Mouse (Mus musculus) splenic B cell, adult 2 months (primary cell): ENCODE measurements around the gene 4930447C04Rik.

ENCODE experiments used
- DNase-seq: peaks from one replicate; pipeline ENCODE4 v3.0.0-alpha.2; 2011; ENCODE audit warnings: low read depth, low spot score
- H3K27me3 ChIP-seq: 2 replicates; pipeline ENCODE4 v1.6.1; 2012; ENCODE audit warnings: mild to moderate bottlenecking, low read length, moderate library complexity, mixed read lengths; ENCODE audit not compliant: control insufficient read depth, poor library complexity, insufficient read depth, severe bottlenecking
- H3K36me3 ChIP-seq: 2 replicates; pipeline ENCODE4 v1.6.1; 2012; ENCODE audit warnings: mild to moderate bottlenecking, low read length, moderate library complexity, mixed read lengths; ENCODE audit not compliant: control insufficient read depth, poor library complexity, insufficient read depth, severe bottlenecking

Gene 4930447C04Rik

DNA sequence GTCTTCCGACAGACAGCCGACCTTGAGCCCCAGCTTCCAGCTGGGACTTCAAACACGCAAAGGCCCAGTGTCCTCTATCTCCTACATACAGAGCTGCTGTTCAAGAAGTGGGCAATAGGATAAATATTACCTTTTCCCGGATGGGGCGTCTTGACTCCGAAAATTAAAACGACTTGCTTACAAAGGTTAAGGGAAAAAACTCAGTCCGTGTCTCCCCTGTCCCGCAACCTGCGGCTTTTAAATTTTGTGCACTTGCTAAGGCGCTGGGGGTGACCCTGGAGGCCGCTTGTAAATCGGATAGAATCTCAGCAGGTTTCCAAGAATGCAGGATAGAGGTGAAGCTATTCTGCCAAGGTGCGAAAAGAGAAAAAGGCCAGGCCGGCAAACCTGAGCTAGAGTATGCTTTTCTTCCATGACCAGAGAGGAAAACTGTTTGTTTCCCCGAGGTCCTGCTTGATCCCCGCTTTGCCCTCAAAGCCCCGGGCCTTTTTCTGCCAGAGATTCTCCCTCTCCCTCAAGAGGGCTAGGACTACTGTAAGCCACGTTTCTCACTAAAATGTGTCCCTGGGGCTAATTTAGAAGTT lies 2.9 kb downstream of the 4930447C04Rik start:
- H3K27me3 ChIP-seq, result no peaks in the 10 kb centered on the region; the same call in 1 of the 2 replicates
- no peaks in the 10 kb centered on the region for H3K36me3 ChIP-seq
- DNase-seq, result no peak

DNA sequence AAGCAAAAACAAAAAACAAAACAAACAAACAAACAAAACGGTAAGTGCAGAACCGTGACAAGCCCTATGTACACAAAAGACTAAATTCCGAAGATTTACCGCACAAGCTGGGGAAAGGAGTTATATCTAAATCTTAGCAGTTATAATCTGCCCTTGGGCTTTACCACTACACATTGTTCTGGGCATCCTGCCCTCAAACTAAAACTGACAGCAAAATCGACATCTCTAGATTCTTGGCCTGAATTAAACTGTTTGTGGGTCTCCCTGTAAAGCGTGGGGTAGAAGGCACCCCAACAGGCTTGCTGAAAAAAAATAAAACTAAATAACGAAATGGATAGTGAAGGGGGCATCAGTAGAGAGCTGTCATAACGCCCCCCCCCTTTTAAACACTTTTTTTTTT lies 3.8 kb downstream of the 4930447C04Rik start:
- no peak for DNase-seq
- H3K36me3 ChIP-seq, result no peaks in the 10 kb centered on the region

DNA sequence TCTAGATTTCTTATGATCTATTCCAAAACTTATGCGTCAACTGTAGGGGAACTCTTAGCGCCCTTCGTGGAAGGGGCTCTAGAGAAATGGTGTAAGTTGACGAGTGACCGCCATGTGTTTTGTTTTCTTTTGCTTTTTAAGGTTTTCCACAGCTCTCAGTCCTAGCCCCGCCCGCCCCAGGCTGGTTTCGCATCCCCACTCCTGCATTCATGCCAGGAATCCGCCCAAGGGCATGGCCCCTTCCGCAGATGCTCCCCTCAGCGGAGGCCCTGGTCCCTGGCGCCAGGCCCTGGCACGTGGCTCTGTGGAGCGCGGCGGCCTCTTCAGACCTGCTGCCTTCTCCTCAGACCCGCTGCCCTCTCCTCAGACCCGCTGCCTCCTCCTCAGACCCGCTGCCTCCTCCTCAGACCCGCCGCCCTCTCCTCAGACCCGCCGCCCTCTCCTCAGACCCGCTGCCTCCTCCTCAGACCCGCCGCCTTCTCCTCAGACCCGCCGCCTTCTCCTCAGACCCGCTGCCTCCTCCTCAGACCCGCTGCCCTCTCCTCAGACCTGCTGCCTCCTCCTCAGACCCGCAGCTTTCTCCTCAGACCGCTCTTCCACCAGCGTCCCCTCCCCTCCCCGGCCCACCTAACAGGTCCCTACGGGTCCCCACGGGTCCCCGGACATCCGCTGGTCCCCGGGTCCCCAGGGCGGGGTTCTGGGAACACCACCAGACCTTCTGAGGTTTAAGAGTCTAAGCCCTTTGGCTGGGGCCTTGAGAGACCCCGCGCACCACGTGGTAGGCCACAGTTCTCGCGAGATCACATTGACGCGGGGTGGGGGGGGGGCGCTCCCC lies 23.2 kb downstream of the 4930447C04Rik start:
- no peaks in the 10 kb centered on the region for H3K27me3 ChIP-seq
- no peak for DNase-seq
- H3K36me3 ChIP-seq, result no peaks in the 10 kb centered on the region

More for the DNA sequence above, 3.8 kb downstream of the 4930447C04Rik start:
- H3K27me3 ChIP-seq, result no peaks in the 10 kb centered on the region; the same call in 1 of the 2 replicates

DNA sequence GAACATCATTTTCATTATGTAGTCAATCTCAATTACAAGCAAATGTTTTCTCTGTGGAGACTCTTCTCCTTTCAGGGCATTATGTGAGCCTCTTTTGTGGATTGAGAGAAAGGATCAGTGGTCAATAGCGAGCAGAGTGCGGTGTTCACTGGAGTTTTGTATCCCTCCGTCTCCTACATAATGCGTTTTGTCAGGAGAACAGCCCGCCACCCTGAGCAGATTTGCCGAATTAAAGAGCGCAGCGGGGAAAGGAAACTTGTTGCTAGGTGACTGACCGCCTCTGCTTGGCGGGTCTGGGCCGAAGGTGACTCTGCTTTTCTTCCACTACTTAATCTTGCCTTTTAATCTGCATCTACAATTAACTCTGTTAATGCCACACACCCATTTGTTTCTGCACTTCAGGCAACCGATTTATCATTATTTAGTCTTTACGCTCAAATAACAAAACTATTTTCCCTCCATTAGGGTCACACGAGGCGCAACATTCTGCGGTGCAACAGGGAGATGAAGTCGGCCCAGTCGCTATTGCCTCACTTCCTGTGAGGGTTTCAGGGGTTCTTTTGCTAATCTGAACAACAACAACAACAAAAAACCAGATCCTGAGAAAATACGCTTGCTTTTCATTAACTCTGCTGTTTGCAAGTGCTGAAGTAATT lies 86.1 kb downstream of the 4930447C04Rik start:
- Histone ChIP-seq H3K36me3 (no peaks in the 10 kb centered on the region), H3K27me3 (no peaks in the 10 kb centered on the region; the same call in 1 of the 2 replicates)
- DNase-seq, result no peak

DNA sequence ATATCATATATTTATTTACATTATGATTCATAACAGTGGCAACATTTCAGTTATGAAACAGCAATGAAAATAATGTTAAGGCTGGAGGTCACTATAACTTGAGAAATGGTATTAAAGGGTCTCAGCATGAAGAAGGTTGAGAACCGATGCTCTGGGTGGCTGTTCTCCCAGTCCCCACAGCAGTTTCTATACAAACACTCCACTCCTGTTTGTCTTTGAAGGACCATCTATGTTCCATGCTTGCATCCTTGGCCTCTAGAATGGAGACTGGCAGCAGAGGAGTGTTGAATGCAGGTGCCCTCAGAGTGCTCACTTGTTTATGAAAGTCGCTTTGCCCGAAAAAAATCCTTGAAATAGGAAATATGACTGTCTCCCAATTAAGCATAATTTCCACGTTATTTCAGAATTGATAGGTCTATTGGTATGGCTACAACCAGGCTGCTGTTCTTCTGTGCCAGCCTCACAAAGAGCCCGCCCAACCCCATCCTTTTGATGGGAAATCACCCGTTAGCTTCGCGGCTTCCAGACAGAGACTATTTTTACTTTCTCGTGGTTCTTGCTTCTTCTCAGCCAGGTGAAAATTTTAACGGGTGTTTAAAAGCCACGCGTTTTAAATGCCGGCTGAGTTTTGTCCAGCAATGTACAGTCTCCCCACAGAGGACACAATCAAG lies 87.0 kb downstream of the 4930447C04Rik start:
- H3K36me3 ChIP-seq, result no peaks in the 10 kb centered on the region
- DNase-seq, result no peak
- H3K27me3 ChIP-seq, result no peaks in the 10 kb centered on the region; the same call in 1 of the 2 replicates

DNA sequence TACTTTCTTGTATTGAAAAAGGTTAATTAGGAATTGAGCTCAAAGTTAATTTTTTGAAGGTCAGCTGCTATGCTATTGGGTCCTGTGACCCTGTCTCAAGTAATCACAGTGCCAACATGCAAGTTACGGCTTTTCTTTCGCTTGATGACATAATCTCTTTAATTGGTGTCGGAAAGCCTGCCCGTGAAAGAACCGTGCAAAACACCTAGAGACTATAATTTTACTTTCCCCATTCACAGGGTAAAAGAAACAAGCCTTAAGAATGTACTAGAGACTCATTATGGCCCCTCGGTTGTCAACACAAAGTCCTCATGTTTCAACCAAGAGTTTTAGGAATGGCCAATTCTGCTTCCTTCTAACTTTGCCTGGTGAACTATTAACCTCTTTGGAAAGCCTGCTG lies 88.3 kb downstream of the 4930447C04Rik start:
- Histone ChIP-seq H3K36me3 (no peaks in the 10 kb centered on the region), H3K27me3 (no peaks in the 10 kb centered on the region; the same call in 1 of the 2 replicates)
- no peak for DNase-seq

DNA sequence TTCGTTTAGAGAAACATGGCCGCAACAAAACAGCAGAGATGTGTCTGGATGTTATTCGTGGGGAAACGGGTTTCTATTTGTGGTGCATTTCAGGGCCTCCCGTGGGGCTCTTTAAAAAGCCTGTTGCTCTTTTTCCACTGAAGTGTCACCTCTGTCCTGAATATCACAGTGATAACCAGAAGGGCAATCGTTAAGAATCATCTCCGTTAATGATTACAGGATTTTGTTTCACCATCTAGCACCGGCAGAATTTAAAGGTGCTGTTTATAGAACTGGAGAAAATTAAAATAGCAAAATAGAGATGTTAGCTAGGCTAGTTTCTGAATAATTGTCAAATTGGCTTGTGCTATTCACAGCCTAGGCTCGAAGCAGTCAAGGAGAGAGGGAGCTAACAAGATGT lies 90.4 kb downstream of the 4930447C04Rik start:
- H3K36me3 ChIP-seq, result no peaks in the 10 kb centered on the region
- no peak for DNase-seq
- no peaks in the 10 kb centered on the region; the same call in 1 of the 2 replicates for H3K27me3 ChIP-seq

DNA sequence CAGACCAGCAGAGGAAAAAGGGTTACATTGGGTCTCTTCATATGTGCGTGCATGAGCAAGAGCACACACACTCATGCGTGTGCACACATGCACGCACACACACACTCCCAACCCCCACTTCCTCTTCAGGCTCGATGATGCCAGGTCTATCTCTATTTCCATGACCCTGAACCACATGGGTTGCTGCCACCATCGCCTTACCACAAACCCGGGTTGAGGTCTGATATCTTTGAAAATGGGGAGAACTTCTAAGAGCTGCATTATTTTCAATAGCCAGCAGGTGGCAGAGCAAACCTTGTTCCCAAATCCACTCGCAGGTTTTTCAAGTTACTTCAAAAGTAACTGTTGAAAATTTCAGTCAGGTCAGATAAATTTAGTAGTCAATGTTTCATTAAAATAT lies 92.8 kb downstream of the 4930447C04Rik start:
- peak; percentile 74 for DNase-seq
- Histone ChIP-seq H3K36me3 (no peaks in the 10 kb centered on the region), H3K27me3 (no peaks in the 10 kb centered on the region)

DNA sequence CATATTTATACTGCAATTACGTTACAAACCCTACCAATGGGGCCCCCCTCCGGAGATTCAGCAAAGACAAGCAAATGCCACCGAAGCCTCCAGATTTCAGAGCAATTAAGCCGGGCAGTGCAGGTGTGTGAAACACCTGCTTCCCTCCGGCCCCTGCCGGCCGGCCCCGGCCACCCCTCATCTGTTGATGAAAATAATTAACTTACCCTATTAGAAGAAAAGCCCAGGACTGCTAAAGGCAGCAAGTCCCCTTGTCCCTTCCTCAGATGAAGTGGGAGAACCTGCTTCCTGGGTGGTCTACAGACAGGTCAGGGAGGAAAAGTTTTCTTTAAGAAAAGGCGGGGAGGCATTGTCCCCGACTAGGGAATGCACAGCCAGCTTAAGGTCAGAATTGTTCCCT lies 94.6 kb downstream of the 4930447C04Rik start:
- DNase-seq, result no peak
- Histone ChIP-seq H3K27me3 (no peaks in the 10 kb centered on the region), H3K36me3 (no peaks in the 10 kb centered on the region)

DNA sequence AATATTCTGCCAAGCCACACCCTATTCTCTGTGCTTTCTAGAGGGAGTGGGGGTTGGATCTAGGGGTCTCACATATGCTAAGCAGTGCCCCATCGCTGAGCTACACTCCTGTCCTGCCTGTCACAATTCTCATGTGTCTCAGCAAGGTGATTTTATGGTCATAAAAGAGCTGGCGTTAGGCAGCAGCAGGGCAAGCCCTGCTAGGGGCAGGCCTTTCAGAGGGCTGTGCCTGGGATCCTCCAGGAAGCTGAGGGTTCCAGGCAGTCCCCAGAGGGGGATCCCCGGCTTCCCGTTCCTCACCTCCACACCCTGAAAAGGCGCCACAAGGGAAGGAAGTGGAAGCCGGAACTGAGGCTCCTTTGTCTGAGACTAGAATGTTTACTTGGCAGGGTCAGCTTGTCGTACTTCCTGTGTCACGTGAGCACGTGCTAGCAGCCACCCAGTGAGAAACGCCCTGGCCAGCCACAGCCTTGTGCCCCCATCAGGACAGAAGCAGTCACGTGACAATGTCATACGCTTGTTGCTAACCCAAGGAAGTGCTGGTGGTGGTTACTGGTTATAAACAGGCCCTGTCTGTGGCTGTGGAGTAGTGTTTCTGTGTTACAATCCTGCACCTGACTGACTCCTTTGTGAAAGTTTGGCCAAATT lies 96.5 kb downstream of the 4930447C04Rik start:
- Histone ChIP-seq H3K27me3 (no peaks in the 10 kb centered on the region), H3K36me3 (no peaks in the 10 kb centered on the region)
- peak; percentile 94 for DNase-seq

DNA sequence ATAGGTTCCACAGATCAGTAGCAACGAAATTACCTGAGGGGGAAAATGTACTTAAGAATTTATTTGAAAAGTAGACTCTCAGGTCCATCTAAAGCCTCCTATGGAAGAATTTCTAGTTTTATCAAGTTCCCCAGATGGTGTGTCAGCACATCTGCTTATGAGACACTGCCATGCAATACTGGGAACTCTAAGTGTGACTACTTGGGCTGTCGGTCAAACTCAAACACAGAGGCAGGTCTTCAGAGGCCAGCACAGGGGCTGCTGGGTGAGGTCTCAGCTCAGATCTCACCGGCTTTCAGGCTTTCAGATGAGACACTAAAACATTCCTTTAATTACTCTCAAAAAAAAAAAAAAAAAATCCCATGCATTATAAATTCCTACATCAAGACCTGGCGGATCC lies 97.0 kb downstream of the 4930447C04Rik start:
- no peaks in the 10 kb centered on the region for H3K36me3 ChIP-seq
- no peaks in the 10 kb centered on the region for H3K27me3 ChIP-seq
- no peak for DNase-seq

DNA sequence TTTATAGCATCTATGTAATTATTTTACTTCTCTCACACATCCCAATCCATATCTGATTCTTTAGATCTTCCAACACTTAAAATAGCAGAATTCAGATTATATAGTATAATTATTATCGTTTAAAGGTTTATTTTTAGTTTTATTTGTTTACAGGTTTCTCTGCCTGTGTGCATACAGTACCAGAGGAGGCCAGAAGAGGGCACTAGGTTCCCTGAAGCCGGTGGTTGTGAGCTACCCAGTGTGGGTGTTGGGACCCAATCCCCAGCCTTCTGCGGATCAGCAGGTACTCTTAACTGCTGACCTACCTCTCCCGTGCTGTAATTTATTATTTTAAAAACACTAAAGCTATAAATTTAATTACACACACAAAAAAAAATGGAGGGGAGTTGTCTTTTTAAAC lies 97.4 kb downstream of the 4930447C04Rik start:
- peak; percentile 32 for DNase-seq
- no peaks in the 10 kb centered on the region for H3K27me3 ChIP-seq

DNA sequence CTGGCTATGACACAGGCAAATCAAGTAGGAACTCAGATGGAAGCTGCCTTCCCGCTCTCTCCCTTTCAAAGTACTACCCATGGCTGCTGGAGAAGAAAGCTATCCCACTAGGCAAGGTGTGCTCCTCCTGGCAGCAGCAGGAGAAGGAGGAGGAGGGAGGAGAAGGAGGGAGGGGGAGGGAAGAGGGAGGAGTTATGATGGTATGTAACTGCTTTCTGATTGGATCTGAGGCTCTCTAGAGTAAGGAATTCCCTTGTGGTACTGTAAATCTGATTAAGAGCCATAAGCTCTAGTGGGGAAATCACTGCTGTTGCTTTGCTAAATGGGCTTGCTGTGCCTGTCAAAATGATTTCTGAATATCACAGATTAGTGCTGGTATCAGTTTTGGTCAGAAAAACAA lies 99.1 kb downstream of the 4930447C04Rik start:
- no peaks in the 10 kb centered on the region for H3K27me3 ChIP-seq
- DNase-seq, result no peak

More for the DNA sequence above, 97.4 kb downstream of the 4930447C04Rik start:
- H3K36me3 ChIP-seq, result no peaks in the 10 kb centered on the region

DNA sequence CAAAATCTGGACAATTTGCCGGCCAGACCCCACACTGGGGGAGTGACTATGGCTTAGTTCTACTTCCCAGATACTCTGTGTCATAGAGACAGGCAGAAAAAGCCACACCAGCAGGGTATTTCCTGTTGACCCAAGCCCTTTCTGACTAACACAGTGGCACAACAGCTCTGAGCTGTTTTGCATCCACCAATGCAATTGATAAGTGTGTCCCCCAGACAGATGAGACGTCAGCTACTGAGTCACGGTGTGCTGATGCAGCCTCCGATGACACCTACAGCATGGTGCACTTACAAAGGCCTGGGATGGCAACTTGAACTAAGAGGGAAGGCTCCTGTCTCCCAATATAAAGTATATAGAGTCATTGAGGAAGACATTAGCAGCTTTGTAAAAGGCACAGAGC lies 103.3 kb downstream of the 4930447C04Rik start:
- no peak for DNase-seq
- Histone ChIP-seq H3K36me3 (no peaks in the 10 kb centered on the region), H3K27me3 (no peaks in the 10 kb centered on the region)

More for the DNA sequence above, 99.1 kb downstream of the 4930447C04Rik start:
- H3K36me3 ChIP-seq, result no peaks in the 10 kb centered on the region
